Mouse (Mus musculus): ENCODE data around the gene Lad1. TPM values are rescaled to one million over a fixed set of nuclear protein-coding genes. Genes with fewer than 3 reads are reported as not detected.

Lad1 gene
- polyA plus RNA-seq, 1 experiment from 2014 or later, result 0.93 TPM

DNA sequence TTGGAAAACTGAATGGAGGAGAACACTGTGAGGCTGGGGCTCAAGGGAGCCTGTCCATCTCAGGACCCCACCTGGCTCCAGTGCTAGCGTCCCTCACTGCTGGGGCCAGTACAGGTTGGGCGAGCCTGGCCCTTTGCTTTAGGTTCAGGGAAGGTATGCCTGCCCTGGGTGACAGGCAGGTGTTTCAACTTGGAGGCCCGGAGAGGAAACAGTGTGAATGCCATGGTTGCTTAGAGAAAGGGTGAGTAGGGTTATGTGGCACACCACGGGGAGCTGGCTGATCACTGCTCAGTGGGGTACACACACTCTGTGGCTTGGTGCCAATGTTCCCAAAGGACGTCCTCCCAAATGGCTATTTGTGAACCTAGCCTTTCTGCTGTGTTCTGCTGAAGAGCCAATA is 3.9 kb upstream of the Lad1 start:
- WGBS, result 74% methylated on average over 5 of the region's 5 CpGs
- Histone ChIP-seq H3K4me2 (ENCODE audit: low read length) (no peak overlapping the region), H3K27ac (ENCODE audit: low read depth, low read length) (no peak overlapping the region)

DNA sequence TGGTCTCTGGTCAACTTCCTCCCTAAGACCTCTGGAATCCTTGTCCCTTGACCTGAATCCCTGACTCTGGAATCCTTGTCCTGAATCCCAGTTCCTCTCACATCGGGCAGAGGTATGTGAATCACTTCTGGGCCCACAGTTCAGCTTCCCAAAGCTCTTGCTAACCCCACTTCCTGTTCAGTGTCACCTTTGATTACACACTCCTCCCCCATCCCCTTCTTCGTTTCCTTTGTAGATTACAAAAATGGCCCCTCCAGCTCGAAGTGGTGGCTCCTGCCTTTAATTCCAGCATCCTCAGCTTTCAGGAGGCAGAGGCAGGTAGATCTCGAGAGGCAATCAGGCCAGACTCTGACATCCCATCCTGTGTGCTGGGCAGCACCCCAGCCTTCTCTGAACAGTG is 803 bp upstream of the Lad1 start:
- Histone ChIP-seq H3K4me1 (ENCODE audit: control insufficient read depth, insufficient read depth, low read depth, low read length) (peaks cover 10% of the 10 kb centered on the region), H3K27me3 (replicated peaks; ENCODE audit: control insufficient read depth, insufficient read depth, low read length) (peaks cover 27% of the 10 kb centered on the region), H3K9ac (ENCODE audit: low read depth, low read length) (no peak overlapping the region), H3K9me3 (ENCODE audit: control insufficient read depth, low read length) (no peaks in the 10 kb centered on the region), H3K4me2 (ENCODE audit: low read length) (no peak overlapping the region), H3K4me3 (ENCODE audit: low read length) (no peak overlapping the region), H3K36me3 (ENCODE audit: control insufficient read depth, insufficient read depth, low read length) (no peaks in the 10 kb centered on the region), H3K27ac (ENCODE audit: low read depth, low read length) (no peak overlapping the region)
- WGBS, result 79% methylated on average over 4 of the region's 4 CpGs
- no peak for ATAC-seq

More for the DNA sequence above, 3.9 kb upstream of the Lad1 start:
- Histone ChIP-seq H3K9me3 (ENCODE audit: control insufficient read depth, low read length) (no peaks in the 10 kb centered on the region), H3K27me3 (replicated peaks; ENCODE audit: control insufficient read depth, insufficient read depth, low read length) (peaks cover 20% of the 10 kb centered on the region), H3K4me3 (ENCODE audit: low read length) (no peak overlapping the region), H3K9ac (ENCODE audit: low read depth, low read length) (no peak overlapping the region), H3K36me3 (ENCODE audit: control insufficient read depth, insufficient read depth, low read length) (no peaks in the 10 kb centered on the region), H3K4me1 (ENCODE audit: control insufficient read depth, insufficient read depth, low read depth, low read length) (peaks cover 10% of the 10 kb centered on the region)
- no peak for ATAC-seq

DNA sequence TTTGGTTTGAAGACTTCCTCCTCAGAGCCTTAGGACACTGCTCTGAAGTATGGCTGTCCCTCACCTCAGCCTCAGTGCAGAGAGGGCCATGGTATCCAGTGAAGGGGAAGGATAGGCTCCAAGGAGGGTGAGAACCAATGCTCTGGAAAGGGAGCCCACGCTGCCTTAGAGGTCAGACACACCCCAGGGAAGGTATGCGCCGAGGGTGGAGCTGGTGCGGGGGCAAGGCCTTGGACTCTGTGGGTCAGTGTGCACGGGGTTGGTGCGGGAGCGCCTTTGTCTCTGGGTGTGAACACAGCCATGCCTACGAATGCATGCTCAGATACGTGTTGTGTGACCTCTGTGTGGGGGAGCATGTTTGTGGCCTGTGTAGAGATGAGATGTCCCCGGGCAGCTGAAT is 1.7 kb downstream of the Lad1 start:
- Histone ChIP-seq H3K4me3 (ENCODE audit: low read length) (no peak overlapping the region), H3K9me3 (ENCODE audit: control insufficient read depth, low read length) (no peaks in the 10 kb centered on the region), H3K36me3 (ENCODE audit: control insufficient read depth, insufficient read depth, low read length) (no peaks in the 10 kb centered on the region), H3K4me2 (ENCODE audit: low read length) (no peak overlapping the region), H3K9ac (ENCODE audit: low read depth, low read length) (no peak overlapping the region), H3K4me1 (ENCODE audit: control insufficient read depth, insufficient read depth, low read depth, low read length) (peaks cover 8% of the 10 kb centered on the region), H3K27me3 (replicated peaks; ENCODE audit: control insufficient read depth, insufficient read depth, low read length) (peaks cover 27% of the 10 kb centered on the region), H3K27ac (ENCODE audit: low read depth, low read length) (no peak overlapping the region)
- ATAC-seq, result no peak
- 81% methylated on average over 10 of the region's 10 CpGs for WGBS

DNA sequence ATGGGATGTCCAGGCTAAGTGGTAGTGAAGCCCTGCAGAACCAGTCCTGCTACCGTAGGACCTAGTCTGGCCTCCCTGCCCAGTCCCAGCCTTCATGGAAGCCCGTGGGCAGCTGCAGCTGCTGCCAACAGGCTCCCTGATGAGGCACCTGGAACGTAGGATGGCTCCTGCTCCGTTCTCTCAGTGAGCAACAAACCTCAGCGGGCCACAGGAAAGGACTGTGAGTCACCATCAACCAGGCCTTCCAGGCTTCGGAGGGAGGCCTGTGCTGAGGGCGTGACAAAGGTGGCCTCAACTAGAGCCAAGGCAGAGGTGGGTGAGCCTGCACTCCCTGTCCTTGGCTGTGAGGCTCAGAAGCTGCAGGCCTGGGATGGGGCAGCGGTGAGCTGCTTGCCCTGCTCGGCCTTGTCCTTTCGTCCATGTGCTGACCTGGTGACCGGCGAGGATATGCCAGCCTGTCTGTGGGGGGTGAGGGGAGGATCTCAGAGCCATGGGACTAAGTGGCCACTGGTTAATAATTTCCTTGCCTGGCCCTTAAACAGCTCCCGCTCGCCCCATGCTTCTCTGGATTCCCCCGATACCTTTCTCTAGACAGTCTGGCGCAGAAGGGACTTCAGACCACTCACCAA is 2.5 kb downstream of the Lad1 start:
- Histone ChIP-seq H3K9ac (ENCODE audit: low read depth, low read length) (no peak overlapping the region), H3K36me3 (ENCODE audit: control insufficient read depth, insufficient read depth, low read length) (no peaks in the 10 kb centered on the region), H3K4me3 (ENCODE audit: low read length) (no peak overlapping the region), H3K4me1 (ENCODE audit: control insufficient read depth, insufficient read depth, low read depth, low read length) (peaks cover 8% of the 10 kb centered on the region), H3K27me3 (replicated peaks; ENCODE audit: control insufficient read depth, insufficient read depth, low read length) (peaks cover 27% of the 10 kb centered on the region), H3K27ac (ENCODE audit: low read depth, low read length) (no peak overlapping the region), H3K9me3 (ENCODE audit: control insufficient read depth, low read length) (no peaks in the 10 kb centered on the region), H3K4me2 (ENCODE audit: low read length) (no peak overlapping the region)
- WGBS, result 75% methylated on average over 16 of the region's 16 CpGs
- no peak for ATAC-seq

DNA sequence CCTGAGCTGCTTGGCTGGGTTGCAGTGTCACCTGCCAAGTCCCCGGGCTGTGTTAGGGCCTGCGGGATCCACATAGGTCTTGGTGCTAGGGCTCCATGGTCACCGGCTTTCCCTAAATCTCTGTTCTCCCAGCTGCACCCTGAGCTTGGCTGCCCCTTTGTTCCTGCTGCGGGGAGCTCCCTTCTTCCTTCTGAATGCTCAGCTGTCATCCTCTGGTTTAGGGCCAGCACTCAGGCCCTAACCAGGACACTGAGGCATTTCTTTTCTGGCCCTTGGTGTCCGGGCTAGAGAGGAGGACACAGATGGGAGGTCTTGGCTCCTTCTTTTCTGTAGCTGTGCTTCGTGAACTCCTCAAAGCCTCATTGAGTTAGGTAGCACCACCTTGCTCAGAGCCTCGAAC is 3.4 kb downstream of the Lad1 start:
- H3K4me1 ChIP-seq (ENCODE audit: control insufficient read depth, insufficient read depth, low read depth, low read length), result peaks cover 8% of the 10 kb centered on the region
- no peaks in the 10 kb centered on the region for H3K9me3 ChIP-seq (ENCODE audit: control insufficient read depth, low read length)
- no peak overlapping the region for H3K4me3 ChIP-seq (ENCODE audit: low read length)
- H3K27ac ChIP-seq (ENCODE audit: low read depth, low read length), result no peak overlapping the region
- no peak overlapping the region for H3K4me2 ChIP-seq (ENCODE audit: low read length)
- no peak for ATAC-seq
- no peak overlapping the region for H3K9ac ChIP-seq (ENCODE audit: low read depth, low read length)
- no peaks in the 10 kb centered on the region for H3K36me3 ChIP-seq (ENCODE audit: control insufficient read depth, insufficient read depth, low read length)
- H3K27me3 ChIP-seq (replicated peaks; ENCODE audit: control insufficient read depth, insufficient read depth, low read length), result peaks cover 25% of the 10 kb centered on the region
- WGBS, result 66% methylated on average over 6 of the region's 7 CpGs

DNA sequence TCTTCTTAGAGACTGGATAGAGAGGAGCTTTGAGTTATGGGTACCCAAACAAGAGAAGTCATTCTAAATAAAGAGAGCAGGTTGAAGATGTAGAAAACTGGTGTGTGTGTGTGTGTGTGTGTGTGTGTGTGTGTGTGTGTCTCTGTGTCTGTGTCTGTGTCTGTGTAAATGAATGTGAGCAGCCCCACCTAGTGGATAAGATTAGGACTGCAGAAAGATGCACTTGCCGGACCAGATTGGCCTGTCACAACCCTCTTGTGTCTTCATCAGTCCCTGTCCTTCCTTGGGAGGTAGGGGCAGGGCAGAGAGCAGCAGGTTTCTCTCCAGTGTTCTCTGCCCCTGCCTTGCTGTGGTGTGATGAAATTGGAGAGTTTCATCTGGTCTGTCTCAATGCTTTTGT is 10.5 kb downstream of the Lad1 start:
- 15% methylated on average over 1 of the region's 1 CpGs for WGBS
- H3K27me3 ChIP-seq (replicated peaks; ENCODE audit: control insufficient read depth, insufficient read depth, low read length), result no peaks in the 10 kb centered on the region
- H3K36me3 ChIP-seq (ENCODE audit: control insufficient read depth, insufficient read depth, low read length), result no peaks in the 10 kb centered on the region
- H3K9ac ChIP-seq (ENCODE audit: low read depth, low read length), result no peak overlapping the region
- no peak overlapping the region for H3K4me3 ChIP-seq (ENCODE audit: low read length)
- no peak for ATAC-seq
- no peaks in the 10 kb centered on the region for H3K9me3 ChIP-seq (ENCODE audit: control insufficient read depth, low read length)
- no peaks in the 10 kb centered on the region for H3K4me1 ChIP-seq (ENCODE audit: control insufficient read depth, insufficient read depth, low read depth, low read length)
- H3K27ac ChIP-seq (ENCODE audit: low read depth, low read length), result no peak overlapping the region
- no peak overlapping the region for H3K4me2 ChIP-seq (ENCODE audit: low read length)

DNA sequence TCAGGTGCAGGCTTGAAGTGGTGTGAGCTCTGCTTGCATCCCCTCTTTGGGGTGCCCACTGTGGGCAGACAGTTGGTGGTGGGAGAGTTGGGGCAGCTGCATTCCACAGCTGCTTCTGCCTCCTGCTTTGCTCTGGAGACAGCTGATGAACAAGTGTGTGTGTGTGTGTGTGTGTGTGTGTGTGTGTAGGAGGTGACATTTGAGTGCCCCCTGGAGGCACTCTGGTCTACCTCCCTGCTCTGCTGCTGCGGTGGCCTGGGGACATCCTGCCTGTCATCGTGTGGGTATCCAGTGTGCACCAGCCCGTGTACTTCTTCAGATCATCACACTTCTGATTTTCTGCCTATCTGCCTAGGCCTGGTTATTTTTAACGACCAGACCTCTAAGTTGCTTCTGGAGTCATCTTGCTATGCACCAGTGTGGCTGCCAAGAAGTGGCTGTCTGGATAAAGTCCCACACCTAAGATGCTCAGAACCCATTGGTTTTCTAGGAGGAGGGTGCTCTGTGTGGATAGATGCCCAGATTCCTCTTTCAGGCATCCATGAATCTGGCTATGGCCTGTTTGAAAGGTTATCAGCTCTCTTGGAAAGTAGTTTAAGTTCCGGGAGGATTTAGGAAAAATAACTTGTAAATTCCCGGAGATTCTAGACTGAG is 15.9 kb downstream of the Lad1 start:
- no peak overlapping the region for H3K4me2 ChIP-seq (ENCODE audit: low read length)
- H3K27ac ChIP-seq (ENCODE audit: low read depth, low read length), result no peak overlapping the region
- H3K36me3 ChIP-seq (ENCODE audit: control insufficient read depth, insufficient read depth, low read length), result no peaks in the 10 kb centered on the region
- no peak for ATAC-seq
- no peaks in the 10 kb centered on the region for H3K27me3 ChIP-seq (replicated peaks; ENCODE audit: control insufficient read depth, insufficient read depth, low read length)
- WGBS, result 65% methylated on average over 6 of the region's 6 CpGs
- H3K4me3 ChIP-seq (ENCODE audit: low read length), result no peak overlapping the region
- no peak overlapping the region for H3K9ac ChIP-seq (ENCODE audit: low read depth, low read length)
- no peaks in the 10 kb centered on the region for H3K9me3 ChIP-seq (ENCODE audit: control insufficient read depth, low read length)
- no peaks in the 10 kb centered on the region for H3K4me1 ChIP-seq (ENCODE audit: control insufficient read depth, insufficient read depth, low read depth, low read length)

DNA sequence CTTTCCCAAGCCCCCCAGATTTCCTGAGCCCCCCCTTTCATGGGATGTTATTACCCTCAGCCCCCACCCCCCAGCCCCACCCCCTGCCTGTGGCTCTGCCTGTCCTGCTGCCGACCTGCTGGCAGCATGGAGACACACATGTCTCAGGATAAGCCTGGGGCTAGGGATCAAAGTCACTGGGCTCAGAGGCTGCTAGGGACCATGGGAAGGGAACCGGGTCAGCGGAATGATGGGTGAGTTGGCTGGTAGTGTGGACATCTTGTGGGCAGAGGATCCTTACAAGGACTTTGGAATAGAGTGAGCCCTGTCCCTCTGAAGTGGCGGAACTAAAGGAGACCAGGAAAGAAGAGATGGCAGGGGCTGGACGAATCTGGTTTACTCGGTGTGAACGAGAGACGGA is 16.6 kb downstream of the Lad1 start:
- no peak overlapping the region for H3K4me2 ChIP-seq (ENCODE audit: low read length)
- no peak overlapping the region for H3K9ac ChIP-seq (ENCODE audit: low read depth, low read length)
- WGBS, result 81% methylated on average over 8 of the region's 8 CpGs
- H3K36me3 ChIP-seq (ENCODE audit: control insufficient read depth, insufficient read depth, low read length), result no peaks in the 10 kb centered on the region
- H3K9me3 ChIP-seq (ENCODE audit: control insufficient read depth, low read length), result no peaks in the 10 kb centered on the region
- H3K27me3 ChIP-seq (replicated peaks; ENCODE audit: control insufficient read depth, insufficient read depth, low read length), result no peaks in the 10 kb centered on the region
- ATAC-seq, result no peak
- no peak overlapping the region for H3K4me3 ChIP-seq (ENCODE audit: low read length)
- no peak overlapping the region for H3K27ac ChIP-seq (ENCODE audit: low read depth, low read length)
- no peaks in the 10 kb centered on the region for H3K4me1 ChIP-seq (ENCODE audit: control insufficient read depth, insufficient read depth, low read depth, low read length)

DNA sequence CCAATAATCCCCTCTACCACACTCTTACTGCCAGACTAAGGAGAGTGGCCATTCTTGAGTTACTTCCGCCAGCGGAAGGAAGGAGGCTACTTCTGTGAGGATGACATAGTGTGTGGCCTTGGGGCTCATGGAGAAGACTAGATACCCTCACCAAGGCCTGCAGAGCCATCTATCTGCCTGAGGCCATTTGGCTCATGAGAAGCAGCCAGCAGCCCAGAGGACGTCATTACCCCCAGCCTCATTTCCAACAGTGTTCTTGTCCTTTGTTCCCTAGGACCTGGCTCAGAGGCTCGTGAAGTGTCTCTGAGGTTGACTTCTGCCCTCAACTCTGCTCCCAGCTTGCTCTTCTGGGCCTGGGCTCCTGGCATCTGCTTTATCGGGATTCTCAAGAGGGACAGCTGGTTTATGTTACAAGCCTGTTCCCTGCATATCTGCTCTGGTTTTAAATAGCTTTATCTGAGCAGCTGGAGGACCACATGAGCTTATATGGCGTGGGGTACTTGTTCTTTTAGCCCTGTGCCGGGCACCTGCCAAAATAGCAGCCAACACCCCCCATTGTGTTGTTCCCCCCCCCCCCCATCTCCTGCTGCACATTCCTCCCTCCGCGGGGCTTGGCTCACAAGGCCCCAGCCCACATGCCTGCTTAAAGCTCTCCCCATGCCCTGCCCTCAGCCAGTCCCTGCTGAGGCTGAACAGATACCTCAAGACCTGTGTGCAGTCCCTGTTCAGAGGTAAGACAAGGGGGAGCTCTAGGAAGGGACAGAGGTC is 17.5 kb downstream of the Lad1 start, which contains the start of gene Tnnt2:
Tnnt2 (plus strand) TSS at position 639 of the 768 bp plus-strand sequence.
- no peak for ATAC-seq
- Histone ChIP-seq H3K36me3 (ENCODE audit: control insufficient read depth, insufficient read depth, low read length) (no peaks in the 10 kb centered on the region), H3K4me3 (ENCODE audit: low read length) (no peak within 1 kb of the TSS), H3K27ac (ENCODE audit: low read depth, low read length) (no peak within 1 kb of the TSS), H3K4me2 (ENCODE audit: low read length) (no peak within 1 kb of the TSS), H3K9ac (ENCODE audit: low read depth, low read length) (no peak within 1 kb of the TSS), H3K4me1 (ENCODE audit: control insufficient read depth, insufficient read depth, low read depth, low read length) (0 out of 2 replicates have a peak, but pooled peaks cover 3% of the 10 kb centered on the region), H3K27me3 (replicated peaks; ENCODE audit: control insufficient read depth, insufficient read depth, low read length) (no peaks in the 10 kb centered on the region), H3K9me3 (ENCODE audit: control insufficient read depth, low read length) (no peaks in the 10 kb centered on the region)
- 55% methylated on average over 9 of the region's 9 CpGs for WGBS
